Mouse (Mus musculus) C2C12 (cell line): Measurements from ENCODE around the gene Hoxa10.

Experiments
- CEBPB ChIP-seq: IDR thresholded peaks from one replicate; pipeline ENCODE4 v1.6.1; 2011; ENCODE audit warnings: low read depth, mild to moderate bottlenecking, control low read depth, moderate library complexity
- CTCF ChIP-seq: IDR thresholded peaks from one replicate; pipeline ENCODE4 v1.5.1; 2011; ENCODE audit not compliant: control insufficient read depth, insufficient read depth, insufficient read length
- MAX ChIP-seq: IDR thresholded peaks from one replicate; pipeline ENCODE4 v1.6.1; 2011; ENCODE audit warnings: mild to moderate bottlenecking, control low read depth
- USF1 ChIP-seq: IDR thresholded peaks from one replicate; pipeline ENCODE4 v1.6.1; 2011; ENCODE audit warnings: low read depth, mild to moderate bottlenecking, control low read depth, moderate library complexity

DNA sequence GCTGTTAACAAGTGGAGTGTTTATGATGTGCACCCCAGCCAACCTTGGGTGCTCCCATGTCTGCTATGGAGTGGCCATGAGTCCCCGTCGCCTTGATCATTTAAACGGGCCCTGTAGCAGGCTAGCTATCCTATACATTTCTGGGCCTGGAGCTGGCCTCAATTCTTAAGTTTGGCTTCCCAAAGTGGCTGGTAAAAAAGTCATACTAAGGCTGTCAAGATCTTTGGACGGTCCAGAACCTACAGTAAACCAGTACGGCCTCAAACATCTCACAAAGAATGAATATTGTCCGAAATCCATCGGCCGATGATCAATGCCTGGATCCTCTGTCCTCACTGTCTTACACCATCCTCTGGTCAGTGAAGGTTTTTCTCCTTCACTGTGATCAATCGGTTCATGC, 5.4 kb downstream of the Hoxa10 start:
- TF ChIP-seq MAX (no peak), CEBPB (no peak), CTCF (no peak), USF1 (no peak)
